ENCODE assay signal across 14 mouse cellular contexts in genomic region chr14:112466305-112466864, GRCm38 (mm10).
"Had no signal": no experiment of that assay in that cellular context is flagged by ENCODE, and none has a peak within 500 bp of the region (broad histone marks: within the 10 kb centered on the region; RNA-seq: fewer than 3 reads in every experiment).

No protein-coding gene starts in this region.

- H3K9ac ChIP-seq: limb, embryonic 12.5 days; liver, embryonic 13.5 days; liver, postnatal 0 days; lung, embryonic 15.5 days; midbrain, embryonic 15.5 days; neural tube, embryonic 12.5 days had no signal

- H3K9me3 ChIP-seq: limb, embryonic 12.5 days; liver, embryonic 13.5 days; lung, embryonic 15.5 days; megakaryocyte, embryonic 14.5 days; midbrain, embryonic 15.5 days; neural tube, embryonic 12.5 days had no signal

- H3K4me2 ChIP-seq: limb, embryonic 12.5 days; liver, embryonic 13.5 days; lung, embryonic 15.5 days; midbrain, embryonic 11.5 days; midbrain, embryonic 15.5 days; neural tube, embryonic 12.5 days had no signal

- H3K27ac ChIP-seq: limb, embryonic 12.5 days; liver, embryonic 13.5 days; lung, embryonic 15.5 days; macrophage; midbrain, embryonic 15.5 days; neural tube, embryonic 12.5 days; stomach, postnatal 0 days had no signal

- H3K4me3 ChIP-seq: limb, embryonic 12.5 days; liver, embryonic 13.5 days; lung, embryonic 15.5 days; megakaryocyte, embryonic 14.5 days; midbrain, embryonic 15.5 days; neural tube, embryonic 12.5 days had no signal

- ATAC-seq: liver, postnatal 0 days; midbrain, embryonic 15.5 days had no signal

- H3K4me1 ChIP-seq: limb, embryonic 12.5 days; liver, embryonic 13.5 days; lung, embryonic 15.5 days; megakaryocyte, embryonic 14.5 days; midbrain, embryonic 15.5 days; neural tube, embryonic 12.5 days had no signal

- H3K27me3 ChIP-seq: limb, embryonic 12.5 days; liver, embryonic 13.5 days; lung, embryonic 15.5 days; megakaryocyte, embryonic 14.5 days; midbrain, embryonic 15.5 days; neural tube, embryonic 12.5 days had no signal

- H3K36me3 ChIP-seq: limb, embryonic 12.5 days; liver, embryonic 13.5 days; lung, embryonic 15.5 days; midbrain, embryonic 15.5 days; neural tube, embryonic 12.5 days had no signal

- DNase-seq: kidney, postnatal 25 days; liver; liver, embryonic 13.5 days; liver, postnatal 0 days; lung, postnatal 14 days; thymus, postnatal 4 days had no signal
